Mouse (Mus musculus) heart, postnatal 0 days (tissue): Measurements from ENCODE around the gene Golim4. TPM values are rescaled to one million over a fixed set of nuclear protein-coding genes. Genes with fewer than 3 reads are reported as not detected.

Experiments used
- ATAC-seq: fragments of 200-750 bp; cut with Nextera tagmentation; 2 replicates; pipeline ENCODE4 v1.8.0; 2017; ENCODE audit warnings: low read depth, moderate number of reproducible peaks, moderate library complexity; ENCODE audit not compliant: insufficient read depth
- DNase-seq: peaks from one replicate; pipeline ENCODE4 v3.0.0-alpha.2; 2016; ENCODE audit warnings: low spot score
- H3K27ac ChIP-seq: fragments of 300-500 bp; sonication (generic); 2 replicates; pipeline ENCODE4 v1.5.1; 2014; ENCODE audit warnings: low read depth, mild to moderate bottlenecking
- H3K27me3 ChIP-seq: fragments of 300-500 bp; sonication (generic); 2 replicates; pipeline ENCODE4 v1.6.1; 2014; ENCODE audit warnings: low read length, mixed read lengths; ENCODE audit not compliant: control insufficient read depth, insufficient read depth
- H3K36me3 ChIP-seq: fragments of 300-500 bp; sonication (generic); replicated peaks from 2 replicates; pipeline ENCODE4 v1.6.1; 2014; ENCODE audit warnings: low read length, mixed read lengths; ENCODE audit not compliant: control insufficient read depth, insufficient read depth
- H3K4me1 ChIP-seq: fragments of 300-500 bp; sonication (generic); 2 replicates; pipeline ENCODE4 v1.6.1; 2014; ENCODE audit warnings: antibody characterized with exemption; ENCODE audit not compliant: control insufficient read depth, insufficient read depth
- H3K4me2 ChIP-seq: fragments of 300-500 bp; sonication (generic); 2 replicates; pipeline ENCODE4 v1.6.1; 2014; ENCODE audit warnings: low read depth, mild to moderate bottlenecking, low read length, moderate library complexity
- H3K4me3 ChIP-seq: fragments of 300-500 bp; sonication (generic); 2 replicates; pipeline ENCODE4 v1.5.1; 2014; ENCODE audit warnings: low read depth, low read length
- H3K9ac ChIP-seq: fragments of 300-500 bp; sonication (generic); replicated peaks from 2 replicates; pipeline ENCODE4 v1.6.1; 2014; ENCODE audit warnings: low read depth, low read length, mixed read lengths
- H3K9me3 ChIP-seq: fragments of 300-500 bp; sonication (generic); replicated peaks from 2 replicates; pipeline ENCODE4 v1.6.1; 2016; ENCODE audit warnings: low read length; ENCODE audit not compliant: control insufficient read depth
- CTCF ChIP-seq: IDR thresholded peaks from 2 replicates; pipeline ENCODE4 v1.5.1; 2016; ENCODE audit warnings: antibody characterized with exemption, control low read depth, low read depth
- EP300 ChIP-seq: IDR thresholded peaks from 2 replicates; pipeline ENCODE4 v1.6.1; 2016; ENCODE audit warnings: antibody characterized with exemption, low read depth
- WGBS: fragments of 180-500 bp; shearing (Covaris S2); extraction: QIAGEN DNeasy Blood & Tissue Kit; methylation state at CpG from one replicate; pipeline ENCODE4 v1.1.7; 2014; 5-methylcytosine and 5-hydroxymethylcytosine counted together
- polyA plus RNA-seq: library from polyadenylated mRNA; unstranded; fragments of >200 nt; fragmentation: Nextera tagmentation; extraction: Ambion mirVana; gene quantifications from 2 replicates; pipeline ENCODE4 v1.2.1, GENCODE M21; 2015
- total RNA-seq: library from RNA; depleted of rRNA; stranded (reverse); fragments of >200 nt; gene quantifications from 2 replicates; pipeline ENCODE4 v1.2.3, GENCODE M21; 2014; ENCODE audit warnings: low replicate concordance

Golim4 gene
- total and polyA plus RNA-seq, 2 experiments from 2014 or later, result 20.2 to 24.7 TPM

DNA sequence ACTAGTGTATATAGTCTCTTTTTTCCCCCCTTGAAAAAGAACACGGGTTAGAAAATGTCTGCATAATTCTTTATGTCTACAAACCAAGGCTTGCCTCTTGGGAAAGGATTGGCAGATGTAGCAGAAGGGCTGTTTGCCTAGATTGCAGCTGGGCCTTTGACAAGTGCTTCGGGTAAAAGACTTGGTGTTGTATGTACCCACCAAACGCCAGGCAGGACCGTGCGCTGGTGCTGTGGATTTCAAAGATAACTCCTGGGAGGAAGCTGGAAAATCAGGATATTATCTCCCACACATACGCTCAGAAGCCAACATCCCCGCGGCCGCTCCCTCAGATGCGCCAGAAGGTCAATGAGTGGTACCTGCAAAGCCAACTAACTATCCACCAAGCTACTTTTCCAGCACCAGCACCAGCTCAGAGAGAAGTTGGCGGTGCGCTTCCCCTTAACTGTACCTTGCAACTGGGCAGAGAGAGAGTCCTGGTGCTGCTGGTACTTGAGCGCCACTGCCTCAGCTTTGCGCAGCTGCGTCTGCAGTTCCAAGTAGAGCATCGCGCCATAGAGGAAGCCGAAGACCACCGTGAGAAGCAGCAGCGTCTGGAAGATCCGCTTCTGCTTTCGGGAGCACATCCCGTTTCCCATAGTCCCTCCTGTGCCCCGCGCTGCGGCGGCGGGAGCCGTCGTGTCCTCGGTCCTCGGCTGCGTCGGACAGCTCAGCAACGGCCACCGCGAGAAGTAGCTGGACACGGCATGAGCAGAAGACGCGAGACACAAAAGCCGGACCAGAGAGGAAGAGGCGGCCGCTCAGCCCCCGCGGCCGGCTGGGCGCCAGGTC lies 873 bp downstream of the Golim4 start:
- no peak for TF ChIP-seq CTCF
- no peak for TF ChIP-seq EP300
- peak; percentile 57 for DNase-seq
- ATAC-seq, result peak; percentile 59

DNA sequence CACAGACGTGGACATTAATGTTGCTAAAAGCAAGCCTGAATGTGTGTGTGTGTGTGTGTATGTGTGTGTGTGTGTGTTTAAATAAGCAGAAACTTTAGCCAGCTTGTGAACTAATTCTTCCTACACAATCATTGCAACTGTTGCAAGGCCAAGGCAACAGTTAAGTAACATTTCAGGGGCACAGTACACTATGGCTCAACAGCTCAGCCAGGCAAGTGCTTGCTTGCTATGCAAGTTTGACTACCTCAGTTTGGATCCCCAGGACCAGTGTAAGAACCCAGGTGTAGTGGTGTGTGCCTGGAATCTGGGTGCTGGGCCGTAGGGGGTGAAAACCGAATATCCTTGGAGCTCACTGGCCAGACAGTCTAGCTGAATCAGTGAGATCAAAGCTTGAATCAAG lies 2.6 kb downstream of the Golim4 start:
- 60% methylated on average over 3 of the region's 3 CpGs for WGBS
- TF ChIP-seq EP300 (no peak), CTCF (no peak)
- no peak overlapping the region for H3K9ac ChIP-seq

More for the DNA sequence above, 873 bp downstream of the Golim4 start:
- Histone ChIP-seq H3K27ac (peak overlapping the region; percentile 90), H3K4me3 (peak overlapping the region; percentile 72), H3K4me1 (peaks cover 26% of the 10 kb centered on the region), H3K27me3 (no peaks in the 10 kb centered on the region), H3K36me3 (no peaks in the 10 kb centered on the region), H3K9me3 (no peaks in the 10 kb centered on the region), H3K4me2 (peak overlapping the region; percentile 87), H3K9ac (peak overlapping the region; percentile 71)
- WGBS, result under 1% methylated on average over 47 of the region's 47 CpGs

DNA sequence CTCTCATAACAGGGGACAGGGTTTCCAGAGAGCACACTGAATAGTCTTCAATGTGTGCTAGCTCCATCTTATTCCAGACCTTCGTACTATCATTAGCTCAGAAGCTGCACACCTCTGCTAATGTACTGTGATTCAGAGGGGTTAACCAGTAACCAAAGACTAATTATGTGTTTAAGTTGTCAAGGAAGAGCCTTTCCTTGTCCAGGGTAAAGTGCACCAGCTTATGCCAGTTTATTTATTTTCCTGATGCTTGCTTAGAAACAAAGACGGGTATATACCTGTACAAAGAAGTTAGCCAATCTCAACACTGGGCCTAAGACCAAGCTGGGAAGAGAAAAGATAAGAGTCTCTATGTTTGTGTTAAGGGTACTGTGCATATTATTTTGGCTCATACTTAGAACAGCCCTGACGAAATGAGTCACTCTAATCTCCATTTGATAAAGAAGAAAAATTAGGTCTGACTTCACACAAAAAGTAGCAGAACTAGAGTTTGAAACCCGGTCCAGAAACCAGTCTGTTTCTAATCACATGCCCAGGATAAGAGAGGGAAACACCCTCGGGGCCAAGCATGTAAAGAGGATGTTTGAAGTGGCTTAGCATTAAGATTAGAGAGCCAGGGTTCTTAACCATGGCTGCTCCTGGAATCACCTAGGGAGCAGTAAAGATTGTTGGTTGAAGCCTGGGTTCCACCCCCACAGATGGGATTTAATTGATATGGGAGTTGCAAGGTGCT lies 4.3 kb downstream of the Golim4 start:
- TF ChIP-seq EP300, result no peak
- no peak for TF ChIP-seq CTCF
- Histone ChIP-seq H3K36me3 (no peaks in the 10 kb centered on the region), H3K4me2 (no peak overlapping the region), H3K27ac (no peak overlapping the region), H3K4me1 (peaks cover 26% of the 10 kb centered on the region), H3K27me3 (no peaks in the 10 kb centered on the region), H3K4me3 (no peak overlapping the region), H3K9me3 (no peaks in the 10 kb centered on the region), H3K9ac (no peak overlapping the region)
- no peak for ATAC-seq
- 21% methylated on average over 5 of the region's 5 CpGs for WGBS
- DNase-seq, result no peak

More for the DNA sequence above, 2.6 kb downstream of the Golim4 start:
- Histone ChIP-seq H3K9me3 (no peaks in the 10 kb centered on the region), H3K36me3 (no peaks in the 10 kb centered on the region), H3K4me1 (peaks cover 26% of the 10 kb centered on the region), H3K4me2 (peak overlapping the region; percentile 87), H3K27ac (no peak overlapping the region), H3K4me3 (peak overlapping the region; percentile 72), H3K27me3 (no peaks in the 10 kb centered on the region)
- no peak for DNase-seq
- no peak for ATAC-seq

DNA sequence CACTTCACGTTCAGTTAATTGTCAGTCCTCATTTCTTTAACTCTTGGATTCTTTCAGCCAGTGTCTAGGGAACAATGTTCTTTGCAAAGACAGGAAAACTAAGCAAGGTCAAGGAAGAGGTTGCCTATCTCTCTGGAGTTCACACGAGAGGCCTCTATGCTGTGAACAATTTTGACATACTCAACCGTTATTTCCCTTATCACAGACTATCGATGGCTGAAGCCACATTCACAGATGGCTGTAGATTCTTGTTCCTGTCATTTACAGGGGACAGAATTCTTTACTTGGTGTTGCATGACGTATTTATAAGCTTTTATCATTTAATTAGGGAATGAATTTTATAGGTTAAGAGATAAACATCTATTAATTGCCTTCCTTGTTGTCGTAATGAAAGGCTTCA lies 5.9 kb downstream of the Golim4 start:
- Histone ChIP-seq H3K4me1 (peaks cover 26% of the 10 kb centered on the region), H3K4me3 (no peak overlapping the region)
- no peak for ATAC-seq

DNA sequence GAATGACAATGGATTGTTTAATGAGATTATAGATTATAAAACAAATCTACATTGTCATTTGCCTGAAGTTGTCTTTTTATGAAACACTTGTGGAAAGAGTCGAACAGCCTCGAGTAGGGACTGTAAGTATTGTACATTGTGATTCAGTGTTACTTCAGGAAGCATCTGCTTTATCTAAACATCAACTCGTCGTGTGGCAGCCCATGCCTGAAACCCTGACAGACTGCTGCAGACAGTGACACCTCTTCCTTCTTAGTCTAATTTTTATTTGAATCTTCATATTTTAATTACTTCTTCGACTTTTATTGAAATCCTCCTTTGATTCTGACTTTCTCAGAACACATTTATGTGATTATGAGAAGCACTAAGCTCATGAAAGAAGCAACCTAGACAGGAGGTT lies 7.4 kb downstream of the Golim4 start:
- 47% methylated on average over 5 of the region's 5 CpGs for WGBS
- no peak for ATAC-seq
- peaks cover 21% of the 10 kb centered on the region for H3K4me1 ChIP-seq
- H3K4me3 ChIP-seq, result no peak overlapping the region
- 0 out of 2 replicates have a peak, but pooled peaks cover 8% of the 10 kb centered on the region for H3K36me3 ChIP-seq
- TF ChIP-seq EP300 (no peak), CTCF (no peak)
- H3K9ac ChIP-seq, result no peak overlapping the region
- no peaks in the 10 kb centered on the region for H3K27me3 ChIP-seq
- H3K4me2 ChIP-seq, result no peak overlapping the region
- H3K27ac ChIP-seq, result no peak overlapping the region
- DNase-seq, result no peak
- no peaks in the 10 kb centered on the region for H3K9me3 ChIP-seq

More for the DNA sequence above, 5.9 kb downstream of the Golim4 start:
- Histone ChIP-seq H3K27me3 (no peaks in the 10 kb centered on the region), H3K4me2 (no peak overlapping the region), H3K27ac (no peak overlapping the region), H3K36me3 (0 out of 2 replicates have a peak, but pooled peaks cover 8% of the 10 kb centered on the region), H3K9me3 (no peaks in the 10 kb centered on the region), H3K9ac (no peak overlapping the region)
- TF ChIP-seq EP300, result no peak
- TF ChIP-seq CTCF, result no peak
- no peak for DNase-seq
- 57% methylated on average over 6 of the region's 6 CpGs for WGBS
